Mouse (Mus musculus) left cerebral cortex, postnatal 4 days (tissue): Measurements from ENCODE around the gene Eomes. TPM values are rescaled to one million over a fixed set of nuclear protein-coding genes. Genes with fewer than 3 reads are reported as not detected.

Experiments used
- DNase-seq: peaks from one replicate; pipeline ENCODE4 v3.0.0-alpha.2; 2022
- intact Hi-C: fragments of 180-260 bp; cut with DNase I; formaldehyde crosslinking; loops from one replicate; pipeline ENCODE4 v1.15.1; 2025
- total RNA-seq, 2 experiments: library from RNA; stranded (reverse); gene quantifications; 2 replicates each; pipeline ENCODE4 v1.2.3; 2021

Eomes gene
- total RNA-seq, 2 experiments from 2014 or later: 1.2 to 3.2 TPM

DNA sequence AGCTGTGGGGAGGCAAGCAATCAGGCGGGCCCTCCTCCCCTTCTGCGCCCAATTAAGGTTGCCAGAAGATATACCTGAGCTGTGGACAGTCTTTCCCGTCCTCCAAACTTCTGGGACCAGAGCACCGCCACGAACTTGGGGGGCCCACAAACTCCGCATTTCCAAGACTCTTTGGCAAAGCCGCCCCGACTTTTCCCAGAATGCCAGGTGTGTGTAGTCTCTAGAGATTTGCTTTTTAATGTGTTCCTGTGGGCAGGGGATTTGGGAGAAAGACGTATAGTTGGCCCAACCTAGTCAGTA, 9.0 kb downstream of the Eomes start:
- no peak for DNase-seq
- intact Hi-C loops: loop anchor here (5.0 kb wide), 2 partner anchors 390 to 435 kb away; no protein-coding TSS in a partner anchor

DNA sequence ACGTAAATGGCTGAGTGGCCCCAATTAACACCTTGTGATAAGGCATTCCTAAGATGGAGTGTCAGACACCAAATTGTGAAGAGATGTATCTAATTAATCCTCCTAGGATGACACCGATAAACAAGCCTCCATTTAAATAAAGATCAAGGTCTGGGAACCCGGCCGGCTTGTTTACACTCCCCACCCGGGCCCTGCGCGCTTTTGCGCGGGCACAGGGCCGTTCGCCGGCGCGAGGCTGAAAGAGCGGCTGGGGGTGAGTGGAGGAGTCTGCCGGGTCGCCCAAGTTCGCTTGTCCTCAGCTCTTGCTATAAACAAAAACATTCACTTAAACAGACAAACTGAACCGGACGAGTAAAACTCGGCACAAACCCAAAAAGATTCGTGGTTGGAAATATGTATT, 9.6 kb downstream of the Eomes start:
- peak; percentile 27 for DNase-seq
- intact Hi-C loops: loop anchor here (5.0 kb wide), 2 partner anchors 390 to 435 kb away; no protein-coding TSS in a partner anchor

DNA sequence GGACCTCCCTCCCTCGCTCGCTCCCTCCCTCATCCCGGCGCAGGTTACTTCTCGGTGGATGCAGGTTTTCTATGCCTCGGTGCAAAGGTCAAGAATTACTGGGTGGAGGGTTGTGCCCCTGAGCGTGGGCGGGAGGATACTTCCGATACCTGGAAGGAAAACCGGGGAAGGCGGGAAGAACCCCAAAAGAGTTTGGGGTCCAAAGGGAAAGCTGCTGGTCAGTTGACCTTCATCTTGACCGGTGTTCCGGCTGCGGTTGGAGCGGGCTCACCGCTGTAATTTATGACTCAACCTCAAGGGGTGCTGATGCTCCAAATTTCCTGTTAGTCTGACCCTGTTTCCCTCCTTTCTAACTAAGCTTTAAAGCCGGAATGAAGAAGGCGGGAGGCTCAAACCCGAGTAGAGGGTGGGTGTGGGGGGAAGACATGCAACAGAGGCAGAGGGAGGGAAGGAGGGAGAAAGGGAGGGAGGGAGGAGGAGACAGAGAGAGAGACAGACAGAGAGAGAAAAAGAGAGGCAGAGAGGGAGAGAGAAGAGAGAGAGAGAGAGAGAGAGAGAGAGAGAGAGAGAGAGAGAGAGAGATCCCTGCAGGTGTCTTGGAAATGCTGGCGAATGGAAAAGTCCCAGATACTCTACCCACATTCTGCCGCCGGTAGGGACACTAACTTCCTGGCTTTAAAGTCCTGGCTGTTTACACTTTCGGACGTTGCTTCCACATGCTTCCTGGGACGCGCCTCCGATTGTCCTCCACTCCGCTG, 10.3 kb downstream of the Eomes start:
- peak; percentile 46 for DNase-seq
- intact Hi-C loops: loop anchor here (5.0 kb wide), 2 partner anchors 391 to 436 kb away; no protein-coding TSS in a partner anchor

DNA sequence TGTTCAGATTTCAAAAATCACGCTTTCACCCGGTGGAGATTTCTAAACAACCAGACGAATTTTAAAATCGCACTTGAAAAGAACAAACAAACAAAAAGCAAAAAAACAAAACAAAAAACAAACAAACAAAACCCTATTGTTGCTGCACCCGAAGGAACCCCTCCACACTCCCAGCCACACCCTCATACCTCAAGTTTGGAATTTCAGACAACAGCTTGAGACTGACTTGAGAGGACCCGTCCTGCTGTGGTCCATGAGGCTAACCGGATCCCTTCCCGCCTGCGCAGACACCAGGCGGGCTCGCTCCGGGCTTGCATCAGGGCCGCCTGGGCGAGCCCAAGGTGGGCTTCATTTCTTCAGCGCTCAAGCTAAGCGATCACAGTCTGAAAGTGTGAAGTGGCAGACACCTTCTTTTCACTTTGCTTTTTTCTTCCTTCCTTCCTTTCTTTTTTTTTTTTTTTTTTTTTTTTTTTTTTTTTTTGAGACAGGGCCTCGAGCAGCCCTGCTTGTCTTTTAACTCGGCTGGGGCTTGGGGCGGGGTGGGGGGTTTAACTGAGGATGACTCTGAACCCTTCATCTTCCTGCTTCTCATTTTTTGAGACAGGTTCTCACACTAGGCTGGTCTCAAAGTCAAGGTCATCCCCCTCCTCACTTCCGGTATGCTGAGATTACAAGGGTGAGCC, 11.0 kb downstream of the Eomes start:
- no peak for DNase-seq
- intact Hi-C loops: loop anchor here (5.0 kb wide), 2 partner anchors 392 to 437 kb away; no protein-coding TSS in a partner anchor

DNA sequence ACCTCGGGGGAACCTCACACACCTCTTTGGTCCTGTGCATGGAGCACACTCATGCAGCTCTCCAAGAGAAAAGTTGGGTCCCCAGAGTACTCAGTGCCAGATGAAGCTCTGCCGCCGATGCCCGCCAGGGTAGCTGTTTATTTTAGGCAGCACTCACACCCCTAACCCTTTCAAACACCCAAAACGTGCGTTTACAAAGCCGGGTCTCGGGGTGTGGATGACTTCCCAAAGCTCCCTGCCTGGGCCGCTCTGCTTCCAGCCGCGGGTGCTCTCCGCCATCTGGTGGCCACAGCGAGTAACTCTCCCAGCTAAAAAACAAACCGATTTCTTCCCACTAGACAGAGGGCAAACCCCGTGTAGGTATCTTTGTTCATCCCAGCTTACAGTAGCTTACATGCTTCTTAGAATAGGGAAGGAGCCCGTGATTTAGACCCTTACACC, 11.6 kb downstream of the Eomes start:
- DNase-seq: peak; percentile 78
- intact Hi-C loops: loop anchor here (5.0 kb wide), 2 partner anchors 392 to 437 kb away; no protein-coding TSS in a partner anchor

DNA sequence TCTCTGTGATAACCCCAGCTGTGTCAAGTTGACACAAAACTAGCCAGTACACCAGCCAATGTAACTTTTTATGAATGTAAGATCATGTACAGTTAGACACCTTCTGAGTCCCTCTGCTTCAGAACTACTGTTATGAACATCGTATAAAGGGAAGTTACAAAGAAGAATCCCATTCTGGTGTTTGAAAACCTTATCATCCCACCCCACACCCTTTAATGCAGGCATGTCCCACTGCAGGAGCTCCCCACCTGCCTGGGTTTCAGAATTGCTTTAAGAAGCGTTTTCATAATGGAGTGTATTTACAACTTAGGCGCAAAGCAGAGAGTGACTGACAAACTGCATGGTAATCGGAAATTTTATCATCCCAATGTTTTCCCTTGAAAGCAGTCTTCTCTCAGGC, 13.2 kb downstream of the Eomes start:
- intact Hi-C loops: no loop called here

DNA sequence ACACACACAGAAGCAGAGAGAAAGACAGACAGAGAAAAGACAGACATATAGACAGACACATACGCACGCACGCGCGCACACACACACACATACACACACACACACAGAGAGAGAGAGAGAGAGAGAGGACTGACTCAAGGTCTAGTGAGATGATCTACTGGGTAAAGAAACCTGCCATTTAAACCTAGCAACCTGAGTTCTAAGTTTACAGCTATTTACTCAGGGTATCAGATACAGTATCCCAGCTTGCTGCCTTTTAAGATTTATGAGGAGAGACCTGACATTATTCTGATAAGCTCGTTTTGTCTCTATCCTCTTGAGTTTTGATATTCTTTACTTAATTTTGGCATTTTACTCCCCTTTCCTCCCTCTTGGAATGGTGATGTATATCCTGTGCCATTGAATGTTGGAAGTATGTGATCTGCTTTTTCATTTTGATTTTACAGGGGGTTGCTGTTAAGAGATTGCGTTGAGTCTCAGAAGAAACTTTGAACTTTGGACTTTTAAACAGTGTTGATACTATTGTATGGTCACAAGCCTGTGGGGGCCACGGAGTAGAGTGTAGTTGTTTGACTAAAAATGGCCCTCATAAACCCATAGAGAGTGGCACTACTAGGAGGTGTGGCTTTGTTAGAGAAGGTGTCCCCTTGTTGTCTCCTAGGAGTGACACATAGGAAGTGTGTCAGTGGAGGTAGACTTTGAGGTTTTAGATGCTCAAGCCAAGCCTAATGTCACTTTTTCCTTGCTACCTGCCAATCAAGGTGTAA, 15.1 kb downstream of the Eomes start:
- intact Hi-C loops: no loop called here
- DNase-seq: no peak

More for the DNA sequence above, 13.2 kb downstream of the Eomes start:
- DNase-seq: no peak

DNA sequence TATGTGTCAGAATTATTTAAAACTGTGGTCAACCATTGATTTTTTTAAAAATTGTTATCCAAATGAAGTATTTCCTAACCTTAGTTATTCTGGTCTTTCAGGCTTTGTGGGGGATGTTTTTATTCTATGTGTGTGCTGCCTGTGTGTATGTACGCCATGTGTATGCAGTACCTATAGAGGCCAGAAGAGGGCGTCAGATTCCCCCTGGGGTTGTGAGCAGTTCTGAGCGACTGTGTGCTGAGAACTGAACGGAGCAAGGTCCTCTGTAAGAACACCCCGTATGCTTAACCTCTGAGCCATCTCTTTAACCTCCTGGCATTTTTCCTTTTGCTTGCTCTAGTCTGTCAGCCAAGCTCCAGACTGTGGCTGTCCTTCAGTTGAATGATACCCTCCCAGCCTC, 16.1 kb downstream of the Eomes start:
- intact Hi-C loops: no loop called here
- no peak for DNase-seq

DNA sequence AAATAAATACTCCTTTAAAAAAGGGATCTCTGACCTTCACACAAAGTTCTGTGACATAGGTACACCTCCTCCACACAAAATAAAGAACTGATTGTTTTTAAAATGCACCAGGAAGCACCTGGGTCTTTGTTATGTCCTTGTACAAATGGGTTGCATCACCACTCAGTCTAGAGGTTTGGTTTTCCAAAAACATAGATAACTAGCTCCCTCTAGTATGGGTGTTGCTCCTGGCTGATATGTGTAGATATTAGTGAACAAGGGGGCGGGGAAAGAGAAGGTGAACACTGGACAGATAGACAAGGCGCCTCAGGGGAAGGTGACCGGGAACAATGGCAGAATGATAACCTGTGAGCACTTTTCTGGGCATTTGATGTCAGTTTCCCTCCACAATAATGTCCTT, 17.9 kb downstream of the Eomes start:
- intact Hi-C loops: no loop called here
- DNase-seq: no peak

DNA sequence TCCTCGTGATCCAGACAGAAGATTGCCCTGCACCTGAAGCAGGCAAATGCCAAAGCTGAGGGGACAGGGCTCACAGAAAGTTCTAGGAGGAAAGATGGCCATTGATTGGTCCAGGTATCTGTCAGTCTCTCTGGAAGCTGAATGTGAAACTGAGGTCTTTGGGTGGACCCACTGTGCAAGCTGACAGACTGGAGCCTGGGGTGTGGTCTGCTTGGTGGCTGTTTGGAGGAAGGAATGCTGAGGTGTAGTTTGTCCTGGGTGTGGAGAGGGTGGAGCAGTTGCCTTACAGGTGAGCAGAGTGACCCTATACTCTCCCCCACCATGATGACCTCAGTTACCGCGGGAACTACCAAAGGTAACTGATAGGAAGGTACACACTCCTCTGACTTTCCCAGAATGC, 18.9 kb downstream of the Eomes start:
- DNase-seq: no peak
- intact Hi-C loops: no loop called here

DNA sequence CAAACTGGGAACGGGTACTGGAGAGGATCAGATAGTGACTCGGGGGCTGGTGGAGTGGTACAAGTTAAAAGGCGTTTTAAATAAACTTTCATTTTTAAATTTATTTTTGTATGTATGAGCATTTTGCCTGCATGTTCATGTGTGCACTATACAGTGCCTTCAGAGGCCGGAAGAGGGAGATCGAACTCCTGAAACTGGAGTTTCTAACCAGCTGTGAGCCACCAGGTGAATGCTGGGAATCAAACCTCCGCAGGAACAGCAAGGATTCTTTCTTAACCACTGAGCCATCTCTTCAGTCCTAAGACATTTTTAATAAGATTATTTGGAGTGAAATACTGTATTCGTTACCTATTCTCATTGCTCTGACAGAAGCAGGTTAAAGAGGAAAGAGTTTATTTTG, 20.0 kb downstream of the Eomes start:
- DNase-seq: no peak
- intact Hi-C loops: no loop called here

DNA sequence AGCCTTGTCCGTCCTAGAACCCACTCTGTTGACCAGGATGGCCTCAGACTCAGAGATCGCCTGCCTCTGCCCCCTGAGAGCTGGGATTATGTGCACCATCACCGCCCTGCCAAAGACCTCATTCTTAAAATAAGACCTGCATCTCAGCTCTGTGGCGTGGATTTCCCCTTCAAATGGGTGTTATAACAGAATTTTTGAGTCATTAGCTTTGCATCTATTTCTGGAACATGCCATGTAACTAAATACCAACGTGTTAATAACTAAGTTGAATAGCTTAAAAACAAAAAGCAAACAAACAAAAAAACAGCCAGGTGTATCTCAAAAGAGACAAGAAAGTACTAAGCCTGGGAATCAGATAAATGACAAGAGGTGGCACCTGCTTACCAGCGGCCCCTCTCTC, 23.0 kb downstream of the Eomes start:
- intact Hi-C loops: no loop called here
- DNase-seq: no peak

DNA sequence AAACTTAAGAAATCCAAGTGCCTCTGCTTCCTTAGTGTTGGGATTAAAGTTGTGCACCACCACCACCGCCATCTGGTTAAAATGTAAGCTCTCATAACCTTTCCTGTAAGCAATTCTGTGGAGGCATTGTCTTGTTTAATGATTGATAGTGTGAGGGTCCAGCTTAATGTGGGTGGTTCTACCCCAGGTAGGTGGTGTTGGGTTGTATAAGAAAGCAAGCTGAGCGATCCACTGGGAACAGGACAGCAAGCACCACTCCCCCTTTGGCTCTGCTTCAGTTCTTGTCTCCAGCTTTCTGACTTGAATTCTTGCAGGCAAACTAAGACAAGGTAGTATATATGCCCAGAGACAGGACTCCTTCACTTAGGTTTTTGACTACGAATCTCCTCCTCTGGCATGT, 26.6 kb downstream of the Eomes start:
- no peak for DNase-seq
- intact Hi-C loops: no loop called here

DNA sequence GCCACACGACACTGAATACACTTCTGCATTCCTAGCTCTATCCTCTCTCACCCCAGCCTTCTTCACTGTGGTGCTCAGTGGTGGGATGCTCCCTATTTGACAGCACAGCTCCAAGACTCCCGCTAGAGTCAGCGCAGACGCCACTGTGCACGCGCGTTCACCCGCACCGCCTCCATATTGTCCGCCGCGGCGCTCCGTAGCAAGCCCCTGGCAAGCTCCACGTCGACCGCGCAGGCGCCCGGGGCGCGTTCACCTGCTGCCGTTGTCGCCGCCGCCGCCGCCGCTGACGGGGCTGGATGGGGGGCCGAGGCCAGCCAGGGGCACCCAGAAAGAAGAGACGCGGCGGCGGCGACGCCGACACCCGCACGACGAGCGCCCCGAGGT, 28.0 kb downstream of the Eomes start, which contains the start of gene Golga4:
TSS of gene Golga4 (plus strand) at position 248 of the 384 bp plus-strand sequence.
- intact Hi-C loops: no loop called here
- peak; percentile 90 for DNase-seq

DNA sequence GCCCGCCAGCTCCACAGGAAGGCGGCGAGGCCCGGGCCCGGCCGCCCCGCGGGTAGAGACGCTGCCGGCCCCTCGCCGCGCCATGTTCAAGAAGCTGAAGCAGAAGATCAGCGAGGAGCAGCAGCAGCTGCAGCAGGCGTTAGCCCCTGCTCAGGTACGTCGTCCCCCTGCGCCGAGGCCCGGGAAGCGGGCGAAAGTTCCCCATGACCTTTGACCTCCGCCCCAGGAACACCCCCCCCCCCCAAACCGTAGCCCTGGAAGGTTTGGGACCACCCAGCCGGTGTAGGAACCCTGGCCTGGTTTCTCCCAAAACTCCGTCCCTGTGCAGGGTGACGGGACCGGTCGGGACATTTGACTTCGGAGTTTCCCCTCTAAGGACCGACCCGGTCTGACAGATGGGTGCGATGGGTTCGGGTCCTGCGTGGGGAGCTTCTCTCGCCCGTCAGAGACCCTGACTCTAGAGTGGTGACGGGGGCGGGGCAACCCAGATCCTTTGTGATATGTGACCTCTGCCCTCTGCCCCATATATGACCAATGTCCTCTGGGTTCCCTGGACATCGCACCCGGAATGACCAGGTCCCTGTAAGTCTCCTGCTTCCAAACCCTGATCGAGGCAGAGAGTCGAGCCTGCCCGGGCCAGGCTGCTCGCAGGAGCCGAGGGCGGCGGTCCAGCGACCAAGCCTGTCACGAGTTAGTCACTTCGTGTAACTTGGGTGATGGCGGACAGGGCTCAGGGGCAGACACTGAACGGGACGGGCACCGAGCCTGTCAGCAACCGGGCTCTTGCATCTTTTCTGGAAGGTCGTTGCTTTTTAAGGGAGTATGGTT, 28.6 kb downstream of the Eomes start:
- intact Hi-C loops: no loop called here
- peak; percentile 32 for DNase-seq

DNA sequence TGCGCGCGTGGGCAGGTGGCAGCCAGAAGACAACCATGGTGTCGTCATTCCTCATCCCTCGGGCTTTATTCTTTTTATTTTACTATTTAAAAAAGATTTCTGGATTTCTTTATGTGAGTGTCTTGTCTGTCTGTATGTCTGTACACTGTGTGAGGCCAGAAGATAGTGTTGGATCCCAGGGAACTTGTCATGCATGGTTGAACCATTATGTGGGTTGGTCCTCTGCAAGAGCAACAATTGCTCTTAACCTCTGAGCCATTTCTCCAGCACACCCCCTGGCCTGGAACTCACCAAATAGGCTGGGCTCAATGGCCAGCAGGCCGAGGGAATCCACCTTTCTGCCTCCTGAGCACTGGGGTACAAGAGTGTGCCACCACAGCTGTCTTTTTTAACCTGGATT, 29.5 kb downstream of the Eomes start:
- DNase-seq: no peak
- intact Hi-C loops: no loop called here

DNA sequence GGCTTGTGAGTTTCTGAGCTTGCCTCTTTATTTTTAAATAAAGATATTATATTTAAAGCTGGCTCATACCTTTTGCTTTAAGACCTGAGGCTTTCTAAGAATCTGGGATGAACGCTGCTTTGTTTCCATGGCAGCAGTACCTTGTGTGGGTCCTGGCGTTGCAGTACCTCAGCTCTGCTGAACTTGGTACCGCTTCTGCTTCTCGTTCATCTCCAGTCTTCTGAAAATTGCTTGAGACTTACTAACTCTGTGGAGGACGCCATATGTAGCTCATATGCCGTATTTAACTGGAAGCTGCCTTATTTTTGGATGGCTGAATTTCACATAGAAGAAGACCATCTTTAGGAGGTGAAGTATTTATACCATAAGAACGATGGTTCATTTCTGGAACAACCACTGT, 30.6 kb downstream of the Eomes start:
- intact Hi-C loops: no loop called here
- no peak for DNase-seq

DNA sequence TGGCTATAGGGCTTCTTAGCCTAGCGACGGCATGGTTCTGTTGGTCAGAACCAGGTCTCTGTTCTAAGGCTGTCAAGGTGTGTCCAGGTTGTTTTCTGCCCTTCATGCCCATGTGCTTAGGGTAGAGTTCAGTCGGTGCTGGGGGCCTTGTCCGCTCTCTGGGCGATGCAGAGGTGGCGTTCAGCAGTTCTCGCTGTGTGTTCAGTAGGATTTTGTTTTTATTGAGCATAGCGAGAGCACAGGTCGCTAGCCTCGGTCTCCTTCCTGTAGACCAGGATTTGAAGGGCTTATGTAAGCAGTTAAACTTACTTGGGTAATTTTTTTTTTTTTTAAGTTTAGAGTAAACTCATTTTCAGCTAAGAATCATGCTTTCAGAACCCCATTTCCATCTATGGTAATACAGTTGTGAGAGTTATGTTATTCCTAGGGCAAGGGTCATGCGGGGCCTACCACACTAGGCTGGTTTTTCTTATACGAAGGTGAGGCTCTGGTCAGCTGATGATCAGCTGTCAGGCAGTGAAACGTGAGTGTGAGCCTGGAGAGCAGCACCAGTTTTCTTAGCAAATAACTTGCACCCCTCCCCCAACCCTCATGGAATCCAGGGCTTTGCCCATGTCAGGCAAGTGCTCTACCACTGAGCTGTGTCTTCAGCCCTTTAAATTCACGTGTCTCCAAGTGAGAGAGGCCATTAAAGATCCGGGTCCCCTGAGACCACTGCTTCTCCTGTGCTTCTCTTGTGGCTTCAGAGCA, 33.1 kb downstream of the Eomes start:
- intact Hi-C loops: no loop called here
- no peak for DNase-seq

DNA sequence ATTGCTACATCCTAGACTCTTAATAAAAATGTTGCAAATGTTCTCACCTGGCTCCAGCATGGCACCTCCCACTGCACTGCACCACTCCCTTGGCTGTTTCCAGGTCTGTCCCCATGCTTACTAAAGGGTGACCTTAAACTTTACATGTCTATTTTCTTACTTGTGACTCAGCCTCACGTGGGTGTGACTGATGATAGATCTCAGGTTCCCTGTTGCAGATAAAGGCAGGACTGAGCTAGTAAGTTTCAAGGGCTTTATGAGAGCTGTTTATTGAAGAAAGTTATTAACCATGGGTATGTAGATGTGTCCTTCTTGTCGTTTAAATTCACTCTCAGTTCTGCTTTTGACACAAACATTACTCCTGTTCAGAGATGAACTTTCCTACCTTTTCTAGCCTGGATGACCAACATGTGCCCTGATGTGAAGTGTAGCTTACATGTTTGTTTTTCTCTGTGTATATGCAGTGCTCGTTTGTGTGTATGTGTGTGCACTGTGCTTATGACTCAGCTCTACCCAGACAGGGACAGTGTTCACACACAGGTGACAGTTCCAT, 34.7 kb downstream of the Eomes start:
- no peak for DNase-seq
- intact Hi-C loops: no loop called here

DNA sequence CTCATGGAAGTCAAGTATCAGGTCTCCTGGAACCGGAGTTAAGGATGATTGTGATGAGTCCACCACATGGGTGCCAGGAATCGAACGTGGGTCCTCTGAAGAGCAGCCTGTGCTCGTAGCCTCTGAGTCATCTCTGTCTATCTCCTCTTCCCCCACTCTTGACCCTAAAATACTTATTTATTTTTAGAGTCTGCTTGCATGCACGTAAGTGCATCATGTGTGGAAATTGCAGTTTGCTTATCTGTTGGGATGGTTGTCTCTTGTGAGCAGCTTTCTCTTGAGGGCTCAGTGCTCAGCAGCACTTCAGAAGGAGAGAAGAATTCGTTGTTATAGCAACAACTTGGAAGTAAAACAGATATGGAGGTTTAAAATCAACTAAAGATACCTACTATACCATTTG, 37.5 kb downstream of the Eomes start:
- intact Hi-C loops: no loop called here
- no peak for DNase-seq
